Mouse (Mus musculus) cerebral cortex, adult 2 months (tissue): Measurements from ENCODE around the gene Tax1bp1.

ENCODE experiments used
- WGBS: fragments of 180-500 bp; shearing (Covaris S2); methylation state at CpG from one replicate; pipeline ENCODE4 v1.1.7; 2018; 5-methylcytosine and 5-hydroxymethylcytosine counted together

The Tax1bp1 gene

GRCm38 (mm10) chr6:52797252-52797800, 83.8 kb downstream of the Tax1bp1 start:
- WGBS = 72% methylated on average over 6 of the region's 6 CpGs

GRCm38 (mm10) chr6:52802181-52802580, 88.7 kb downstream of the Tax1bp1 start:
- WGBS = 56% methylated on average over 9 of the region's 9 CpGs

GRCm38 (mm10) chr6:52805237-52805856, 91.8 kb downstream of the Tax1bp1 start:
- 91% methylated on average over 3 of the region's 3 CpGs for WGBS
